Mouse (Mus musculus) liver, postnatal 0 days (tissue): ENCODE data around the gene Cbx1. TPM values are rescaled to one million over a fixed set of nuclear protein-coding genes. Genes with fewer than 3 reads are reported as not detected.
A peak's percentile ranks its signal among the peaks of the same experiment; 100 is the strongest.

Experiments
- ATAC-seq: fragments of 200-750 bp; cut with Nextera tagmentation; 2 replicates; pipeline ENCODE4 v1.8.0; 2017; ENCODE audit warnings: mild to moderate bottlenecking, moderate library complexity
- DNase-seq: peaks from one replicate; pipeline ENCODE4 v3.0.0-alpha.2; 2016
- H3K27ac ChIP-seq: fragments of 300-500 bp; sonication (generic); 2 replicates; pipeline ENCODE4 v1.5.1; 2014; ENCODE audit warnings: antibody characterized with exemption, moderate library complexity, mild to moderate bottlenecking, low read depth
- H3K27me3 ChIP-seq: fragments of 300-500 bp; sonication (generic); 2 replicates; pipeline ENCODE4 v1.6.1; 2014; ENCODE audit warnings: low read length, control low read depth, mixed read lengths; ENCODE audit not compliant: insufficient read depth
- H3K36me3 ChIP-seq: fragments of 300-500 bp; sonication (generic); replicated peaks from 2 replicates; pipeline ENCODE4 v1.6.1; 2014; ENCODE audit warnings: mild to moderate bottlenecking, control low read depth, low read length, moderate library complexity, mixed read lengths; ENCODE audit not compliant: insufficient read depth
- H3K4me1 ChIP-seq: fragments of 300-500 bp; sonication (generic); 2 replicates; pipeline ENCODE4 v1.6.1; 2014; ENCODE audit warnings: antibody characterized with exemption, mild to moderate bottlenecking, control low read depth; ENCODE audit not compliant: insufficient read depth
- H3K4me2 ChIP-seq: fragments of 300-500 bp; sonication (generic); 2 replicates; pipeline ENCODE4 v1.6.1; 2014; ENCODE audit warnings: low read depth, mild to moderate bottlenecking, low read length, moderate library complexity, mixed read lengths
- H3K4me3 ChIP-seq: fragments of 300-500 bp; sonication (generic); 2 replicates; pipeline ENCODE4 v1.5.1; 2014; ENCODE audit warnings: low read depth, low read length
- H3K9ac ChIP-seq: fragments of 300-500 bp; sonication (generic); replicated peaks from 2 replicates; pipeline ENCODE4 v1.6.1; 2014; ENCODE audit warnings: mild to moderate bottlenecking, moderate library complexity
- H3K9me3 ChIP-seq: fragments of 300-500 bp; sonication (generic); 2 replicates; pipeline ENCODE4 v1.6.1; 2016; ENCODE audit warnings: mild to moderate bottlenecking, control low read depth, low read length, mixed read lengths
- CTCF ChIP-seq: sonication (generic); IDR thresholded peaks from 2 replicates; pipeline ENCODE4 v1.5.1; 2016; ENCODE audit warnings: antibody characterized with exemption, low read depth
- EP300 ChIP-seq: IDR thresholded peaks from 2 replicates; pipeline ENCODE4 v1.6.1; 2016; ENCODE audit warnings: antibody characterized with exemption, low read depth, mild to moderate bottlenecking
- WGBS: fragments of 180-500 bp; shearing (Covaris S2); extraction: QIAGEN DNeasy Blood & Tissue Kit; methylation state at CpG from one replicate; pipeline ENCODE4 v1.1.7; 2014; ENCODE audit not compliant: insufficient replicate concordance; 5-methylcytosine and 5-hydroxymethylcytosine counted together
- polyA plus RNA-seq: library from polyadenylated mRNA; unstranded; fragments of >200 nt; fragmentation: Nextera tagmentation; extraction: Ambion mirVana; gene quantifications from 2 replicates; pipeline ENCODE4 v1.2.1, GENCODE M21; 2015

Gene Cbx1
- polyA plus RNA-seq, 1 experiment from 2014 or later, result 24.9 TPM

DNA sequence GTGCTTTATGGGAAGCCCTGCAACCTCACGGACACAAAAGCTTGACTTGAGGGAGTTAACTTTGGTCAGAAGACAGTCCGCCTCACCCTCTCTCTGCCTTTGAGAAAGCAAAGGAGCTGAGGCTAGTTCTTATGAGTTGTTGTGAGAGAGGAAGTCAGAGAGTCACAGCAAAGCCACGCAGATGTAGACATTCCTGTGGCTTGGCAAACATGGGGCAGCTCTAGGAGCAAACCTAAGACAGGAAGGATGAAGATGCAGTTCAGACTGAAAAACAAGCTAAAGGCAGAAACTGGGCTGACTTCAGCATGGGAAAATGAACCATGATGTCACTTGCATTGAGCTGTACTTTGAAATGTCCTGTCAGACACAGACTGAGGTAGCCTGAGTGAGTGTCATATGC, 41.4 kb upstream of the Cbx1 start:
- Histone ChIP-seq H3K4me3 (no peak overlapping the region), H3K27ac (no peak overlapping the region), H3K9ac (no peak overlapping the region), H3K4me2 (no peak overlapping the region), H3K27me3 (peaks cover 8% of the 10 kb centered on the region; the same call in 1 of the 2 replicates), H3K9me3 (no peaks in the 10 kb centered on the region), H3K36me3 (no peaks in the 10 kb centered on the region), H3K4me1 (no peaks in the 10 kb centered on the region)
- 38% methylated on average over 3 of the region's 3 CpGs for WGBS
- ATAC-seq (no peak), DNase-seq (no peak)
- TF ChIP-seq EP300 (no peak), CTCF (no peak)

DNA sequence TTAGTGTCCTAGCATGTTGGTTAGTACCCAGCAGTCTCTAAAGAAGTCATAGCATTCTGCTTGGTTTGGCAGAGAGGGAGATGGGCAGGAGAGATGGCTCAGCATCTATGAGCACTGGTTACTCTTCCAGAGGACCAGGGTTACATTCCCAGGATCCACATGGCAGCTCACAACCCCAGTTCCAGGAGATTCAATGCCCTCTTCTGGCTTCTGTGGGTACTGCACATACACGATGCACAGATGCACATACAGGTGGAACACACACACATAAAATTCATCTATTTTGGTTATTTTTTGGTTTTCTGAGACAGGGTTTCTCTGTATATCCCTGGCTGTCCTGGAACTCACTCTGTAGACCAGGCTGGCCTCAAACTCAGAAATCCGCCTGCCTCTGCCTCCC, 33.6 kb upstream of the Cbx1 start:
- Histone ChIP-seq H3K36me3 (no peaks in the 10 kb centered on the region), H3K27me3 (no peaks in the 10 kb centered on the region), H3K4me3 (no peak overlapping the region), H3K4me2 (no peak overlapping the region), H3K27ac (no peak overlapping the region), H3K9ac (no peak overlapping the region), H3K4me1 (no peaks in the 10 kb centered on the region), H3K9me3 (no peaks in the 10 kb centered on the region)
- DNase-seq, result no peak
- ATAC-seq, result no peak
- TF ChIP-seq CTCF, result peak; percentile 25; the same call in 1 of the 2 replicates
- no peak for TF ChIP-seq EP300
- 83% methylated on average over 2 of the region's 2 CpGs for WGBS

DNA sequence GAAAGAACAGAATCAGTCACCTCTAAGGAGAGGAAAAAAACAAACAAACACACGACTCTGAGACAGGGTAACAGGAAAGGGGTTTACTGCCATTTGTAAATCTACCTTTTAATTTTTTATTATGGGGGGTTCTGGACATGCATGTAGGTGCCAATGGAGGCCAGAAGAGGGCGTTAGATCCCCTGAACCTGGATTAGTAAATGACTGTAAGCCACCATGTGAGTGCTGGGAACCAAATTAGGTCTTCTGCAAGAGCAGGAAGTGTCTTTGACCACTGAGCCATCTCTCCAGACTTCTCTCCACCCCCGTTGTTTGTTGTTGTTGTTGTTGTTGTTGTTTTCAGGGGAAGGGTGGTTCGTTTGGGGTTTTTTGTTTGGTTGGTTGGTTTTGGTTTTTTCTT, 31.5 kb upstream of the Cbx1 start:
- H3K27ac ChIP-seq, result no peak overlapping the region
- H3K36me3 ChIP-seq, result no peaks in the 10 kb centered on the region
- 50% methylated on average over 4 of the region's 4 CpGs for WGBS
- ATAC-seq, result no peak
- H3K4me1 ChIP-seq, result no peaks in the 10 kb centered on the region
- no peak overlapping the region for H3K9ac ChIP-seq
- H3K27me3 ChIP-seq, result no peaks in the 10 kb centered on the region
- H3K4me3 ChIP-seq, result no peak overlapping the region
- H3K9me3 ChIP-seq, result no peaks in the 10 kb centered on the region
- DNase-seq, result no peak
- TF ChIP-seq EP300, result no peak
- TF ChIP-seq CTCF, result no peak
- H3K4me2 ChIP-seq, result no peak overlapping the region

DNA sequence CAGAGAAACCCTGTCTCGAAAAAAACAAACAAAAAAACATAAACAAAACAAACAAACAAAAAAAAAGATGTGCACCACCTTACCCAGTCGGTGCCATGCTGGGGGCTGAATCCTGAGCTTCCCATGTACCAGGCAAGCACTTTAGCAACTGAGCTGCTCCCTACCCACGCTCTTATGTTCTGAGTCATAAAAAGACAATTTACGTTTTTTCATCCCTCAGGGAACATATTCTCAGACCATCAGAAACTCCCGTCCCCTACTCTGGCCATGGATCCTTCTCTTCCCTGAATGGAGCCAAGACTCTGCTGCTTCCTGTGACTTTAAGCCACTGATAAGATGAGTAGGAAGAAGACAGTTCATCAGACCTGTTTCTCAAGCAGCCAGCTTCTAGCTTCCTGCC, 30.5 kb upstream of the Cbx1 start:
- Histone ChIP-seq H3K27ac (no peak overlapping the region), H3K36me3 (no peaks in the 10 kb centered on the region), H3K4me2 (no peak overlapping the region), H3K9ac (no peak overlapping the region), H3K4me1 (no peaks in the 10 kb centered on the region), H3K27me3 (no peaks in the 10 kb centered on the region), H3K9me3 (no peaks in the 10 kb centered on the region), H3K4me3 (no peak overlapping the region)
- TF ChIP-seq EP300 (no peak), CTCF (no peak)
- no peak for ATAC-seq
- no peak for DNase-seq
- 67% methylated on average over 5 of the region's 5 CpGs for WGBS

DNA sequence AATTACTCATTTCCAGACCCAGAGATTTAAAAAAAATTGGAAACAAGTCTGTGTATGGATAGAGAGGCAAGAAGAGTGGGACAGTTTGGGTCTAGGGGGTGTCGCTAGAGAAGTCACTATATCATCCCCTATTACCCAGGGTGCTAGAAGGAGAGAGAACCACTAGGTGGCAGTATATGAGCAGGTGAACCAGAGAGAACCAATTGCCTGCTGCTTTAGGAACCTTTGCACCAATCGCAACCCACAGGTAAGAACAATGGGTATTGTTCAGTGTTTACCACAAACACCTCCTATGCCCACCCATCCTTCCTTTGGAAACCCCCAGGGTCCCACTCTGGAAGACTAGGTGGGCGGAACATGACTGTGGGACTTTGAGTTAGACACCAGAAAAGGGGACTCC, 28.9 kb upstream of the Cbx1 start:
- peak; percentile 45 for ATAC-seq
- 0 out of 2 replicates have a peak, but pooled peaks cover 6% of the 10 kb centered on the region for H3K4me1 ChIP-seq
- no peaks in the 10 kb centered on the region for H3K9me3 ChIP-seq
- DNase-seq, result peak; percentile 37
- no peaks in the 10 kb centered on the region for H3K27me3 ChIP-seq
- TF ChIP-seq EP300 (no peak), CTCF (peak; percentile 94)
- WGBS, result 39% methylated on average over 3 of the region's 3 CpGs
- H3K27ac ChIP-seq, result no peak overlapping the region
- H3K4me2 ChIP-seq, result no peak overlapping the region
- no peak overlapping the region for H3K4me3 ChIP-seq
- no peak overlapping the region for H3K9ac ChIP-seq
- no peaks in the 10 kb centered on the region for H3K36me3 ChIP-seq

DNA sequence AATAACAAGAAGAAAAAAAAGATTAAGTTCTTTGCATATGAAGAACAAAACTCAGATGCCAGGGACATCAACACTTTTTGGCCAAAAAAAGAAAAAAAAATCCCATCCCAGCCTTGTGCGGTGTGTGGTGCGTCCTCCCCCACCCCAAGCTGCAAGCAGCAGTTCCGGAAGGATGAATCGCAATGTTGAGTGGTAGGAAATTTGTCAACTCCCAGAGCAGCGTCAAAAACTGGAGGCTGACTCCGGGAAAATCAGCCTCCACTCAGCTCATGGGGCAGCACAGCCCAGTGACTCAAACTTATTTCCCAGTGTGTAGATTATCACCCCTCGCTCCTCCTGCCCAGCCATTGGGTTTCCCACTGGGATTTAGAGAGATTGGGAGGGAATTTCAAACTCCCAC, 26.9 kb upstream of the Cbx1 start:
- Histone ChIP-seq H3K36me3 (no peaks in the 10 kb centered on the region), H3K27ac (no peak overlapping the region), H3K27me3 (no peaks in the 10 kb centered on the region), H3K4me1 (0 out of 2 replicates have a peak, but pooled peaks cover 6% of the 10 kb centered on the region), H3K4me3 (no peak overlapping the region), H3K9me3 (no peaks in the 10 kb centered on the region), H3K9ac (no peak overlapping the region), H3K4me2 (no peak overlapping the region)
- 59% methylated on average over 7 of the region's 7 CpGs for WGBS
- no peak for DNase-seq
- no peak for ATAC-seq
- TF ChIP-seq EP300 (no peak), CTCF (no peak)
